Mouse (Mus musculus): ENCODE measurements around the gene Slc23a2. TPM values are rescaled to one million over a fixed set of nuclear protein-coding genes. Genes with fewer than 3 reads are reported as not detected.

Gene Slc23a2
- polyA plus RNA-seq, 1 experiment from 2014 or later = 8.7 TPM

Other genes starting within 250 kb of the Slc23a2 start
- 62.6 and 67.0 TPM in 2 replicates for gene Prnp, start 235.2 kb downstream of the Slc23a2 start, polyA plus RNA-seq (2016; fragmentation: Nextera tagmentation; extraction: Ambion mirVana)
- 0.35 TPM in 1 of 2 replicates, not detected in the other for gene Prn, start 235.2 kb downstream of the Slc23a2 start, polyA plus RNA-seq (2016; fragmentation: Nextera tagmentation; extraction: Ambion mirVana)
- 3.1 and 4.6 TPM in 2 replicates for gene Prnd, start 194.2 kb downstream of the Slc23a2 start, polyA plus RNA-seq (2016; fragmentation: Nextera tagmentation; extraction: Ambion mirVana)
- gene Rassf2, start 114.8 kb downstream of the Slc23a2 start, polyA plus RNA-seq (2016; fragmentation: Nextera tagmentation; extraction: Ambion mirVana) = 4.7 TPM in 2 replicates
- gene Tmem230, start 102.7 kb upstream of the Slc23a2 start, polyA plus RNA-seq (2016; fragmentation: Nextera tagmentation; extraction: Ambion mirVana) = 39.4 TPM in 2 replicates
- gene Pcna, start 108.2 kb upstream of the Slc23a2 start, polyA plus RNA-seq (2016; fragmentation: Nextera tagmentation; extraction: Ambion mirVana) = 217 and 273 TPM in 2 replicates
- 20.0 and 20.4 TPM in 2 replicates for gene Cds2, start 118.0 kb upstream of the Slc23a2 start, polyA plus RNA-seq (2016; fragmentation: Nextera tagmentation; extraction: Ambion mirVana)
- gene Prokr2, start 240.3 kb upstream of the Slc23a2 start, polyA plus RNA-seq (2016; fragmentation: Nextera tagmentation; extraction: Ambion mirVana) = 2.3 and 2.8 TPM in 2 replicates